Mouse (Mus musculus) olfactory bulb, adult 2 months (tissue): ENCODE measurements around the gene Gipc2.

ENCODE experiments used
- CTCF ChIP-seq: fragments of 200-500 bp; IDR thresholded peaks from 2 replicates; pipeline ENCODE4 v1.5.1; 2012; ENCODE audit warnings: low read depth, mild to moderate bottlenecking, low read length, moderate library complexity; ENCODE audit not compliant: insufficient read depth
- POLR2A ChIP-seq: fragments of 200-500 bp; IDR thresholded peaks from 2 replicates; pipeline ENCODE4 v1.6.1; 2012; ENCODE audit warnings: mild to moderate bottlenecking, low read depth, low read length, moderate library complexity; ENCODE audit not compliant: insufficient read depth

DNA sequence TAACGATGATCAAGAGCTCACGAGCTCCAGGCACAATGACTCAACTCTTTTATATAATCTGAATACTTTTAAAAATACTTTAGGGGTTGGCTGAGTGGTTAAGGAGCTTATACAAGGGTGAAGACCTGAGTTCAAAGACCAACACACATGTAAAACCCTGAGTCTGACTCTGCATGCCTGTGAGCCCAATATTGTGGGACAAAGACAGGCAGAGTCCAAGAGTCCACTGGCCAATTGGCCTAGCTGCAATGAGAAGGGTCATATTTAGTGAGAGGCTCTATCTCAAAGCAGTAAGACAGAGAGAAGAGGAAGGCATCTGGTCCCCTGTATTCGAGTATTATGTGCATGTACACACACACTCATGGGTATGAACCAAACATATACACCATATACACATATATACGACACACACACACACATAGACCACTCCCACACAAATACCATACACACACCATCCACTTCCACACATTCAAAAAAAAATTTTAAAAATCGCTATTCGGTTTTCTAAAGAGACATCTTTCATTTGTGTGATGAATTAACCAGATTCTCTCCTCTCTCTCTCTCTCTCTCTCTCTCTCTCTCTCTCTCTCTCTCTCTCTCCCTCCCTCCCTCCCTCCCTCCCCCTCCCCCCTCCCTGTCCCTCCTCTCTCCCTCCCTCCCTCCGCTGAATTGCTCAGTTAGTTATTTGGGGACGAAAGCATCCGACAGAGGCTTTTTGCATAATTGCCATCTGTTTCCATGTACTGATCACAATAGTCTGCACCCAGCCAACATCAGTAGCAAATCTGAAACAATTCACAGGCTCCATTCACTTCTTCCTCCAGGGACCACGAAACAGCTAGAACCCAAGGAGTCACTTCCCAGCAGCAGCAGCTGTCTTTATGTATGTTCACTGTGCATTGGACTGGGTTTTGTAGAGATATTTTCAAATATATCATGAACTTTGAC is 7.4 kb downstream of the Gipc2 start:
- TF ChIP-seq POLR2A = no peak
- TF ChIP-seq CTCF = no peak
